Mouse (Mus musculus) thymus, adult 2 months (tissue): Measurements from ENCODE around the gene Gm45021.

Source experiments
- CTCF ChIP-seq: fragments of 200-500 bp; IDR thresholded peaks from 2 replicates; pipeline ENCODE4 v1.5.1; 2012; ENCODE audit warnings: mild to moderate bottlenecking, control low read depth, low read length, moderate library complexity, borderline replicate concordance; ENCODE audit not compliant: control insufficient read depth, poor library complexity, insufficient read depth; ENCODE audit errors: extremely low read depth
- POLR2A ChIP-seq: fragments of 200-500 bp; IDR thresholded peaks from 2 replicates; pipeline ENCODE4 v1.6.1; 2012; ENCODE audit warnings: mild to moderate bottlenecking, low read length, control low read depth, moderate library complexity; ENCODE audit not compliant: control insufficient read depth, poor library complexity, insufficient read depth; ENCODE audit errors: extremely low read depth

GRCm38 (mm10) chr6:48650041-48650440 lies 60.6 kb downstream of the Gm45021 start:
- TF ChIP-seq CTCF = no peak
- no peak for TF ChIP-seq POLR2A
